Comparison of ENCODE assay signal across 19 mouse cellular contexts in the genomic region with DNA sequence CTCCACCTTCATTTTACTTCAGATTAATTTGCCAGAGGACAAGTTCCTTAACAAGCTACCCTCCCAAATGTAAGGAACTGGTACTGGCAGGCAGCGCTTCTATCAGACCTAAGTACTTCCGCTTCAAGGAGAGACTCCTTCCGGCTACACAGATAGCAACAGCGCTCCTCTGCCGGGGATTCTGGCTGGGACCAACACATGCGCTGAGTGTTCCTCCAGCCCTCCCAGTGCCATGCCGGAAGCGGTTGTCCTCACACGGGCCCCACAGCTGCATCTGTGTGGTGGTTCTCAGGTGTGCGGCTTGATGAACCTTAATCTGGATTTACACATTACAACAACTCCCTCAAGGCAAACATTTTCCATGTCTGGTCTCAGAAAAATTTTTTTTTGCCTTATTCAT.
A peak's percentile ranks its signal among the peaks of the same experiment; 100 is the strongest.
DNase-seq lines count a peak whose midpoint lies in the region; TF ChIP-seq lines count a peak whose summit lies in the region.
"Had no signal": no experiment of that assay in that cellular context is flagged by ENCODE, and none has a peak within 500 bp of the region (broad histone marks: within the 10 kb centered on the region; RNA-seq: fewer than 3 reads in every experiment).

No protein-coding gene starts in this region.

- H3K36me3 ChIP-seq in heart, adult 2 months (ENCODE audit: control insufficient read depth, insufficient read depth, low read length), result no peaks in the 10 kb centered on the region
- H3K36me3 ChIP-seq: forebrain, embryonic 10.5 days; G1E; hindbrain, embryonic 15.5 days; limb, embryonic 12.5 days; liver, embryonic 12.5 days had no signal

- 65% methylated on average over 10 of the region's 10 CpGs for WGBS in heart, adult 2 months

- H3K4me3 ChIP-seq in heart, adult 2 months, result no peak overlapping the region
- H3K4me3 ChIP-seq in left cerebral cortex, adult 2 months, result peak overlapping the region; percentile 7; the same call in 1 of the 2 replicates
- H3K4me3 ChIP-seq: forebrain, embryonic 10.5 days; gastrocnemius, adult 2 months; hindbrain, embryonic 15.5 days; limb, embryonic 12.5 days; liver, embryonic 12.5 days had no signal

- no peak for TF ChIP-seq EP300 in heart, adult 2 months (IDR thresholded peaks at IDR 0.05; ENCODE audit: insufficient read depth, low read depth, low read length)

- H3K4me1 ChIP-seq in heart, adult 2 months (ENCODE audit: control insufficient read depth, insufficient read depth, low read length), result no peaks in the 10 kb centered on the region
- H3K4me1 ChIP-seq: hindbrain, embryonic 15.5 days; limb, embryonic 12.5 days; liver, embryonic 12.5 days had no signal

- no peaks in the 10 kb centered on the region for H3K27me3 ChIP-seq in heart, adult 2 months (ENCODE audit: control insufficient read depth, insufficient read depth, low read length)
- H3K27me3 ChIP-seq: hindbrain, embryonic 15.5 days; limb, embryonic 12.5 days; liver, embryonic 12.5 days had no signal

- no peak overlapping the region for H3K27ac ChIP-seq in heart, adult 2 months
- H3K27ac ChIP-seq in left cerebral cortex, adult 2 months, result no peak overlapping the region
- H3K27ac ChIP-seq: forebrain, embryonic 10.5 days; gastrocnemius, adult 2 months; hindbrain, embryonic 15.5 days; limb, embryonic 12.5 days; liver, embryonic 12.5 days had no signal

- H3K9ac ChIP-seq in heart, adult 2 months (ENCODE audit: low read depth, low read length), result no peak overlapping the region
- H3K9ac ChIP-seq: forebrain, postnatal 0 days; hindbrain, embryonic 15.5 days; limb, embryonic 12.5 days; liver, embryonic 12.5 days had no signal

- intact Hi-C loops in heart, adult 2 months (cut with DNase I), result no loop called here
- intact Hi-C loops in heart, postnatal 25 days (cut with DNase I), result no loop called here
- intact Hi-C loops in left cerebral cortex, adult 2 months (cut with DNase I), result no loop called here

- TF ChIP-seq CTCF in heart, adult 2 months (IDR thresholded peaks at IDR 0.05), result no peak
- no peak for TF ChIP-seq CTCF in left cerebral cortex, adult 2 months (IDR thresholded peaks at IDR 0.05)

- DNase-seq in heart, adult 2 months, result peak; percentile 14 to 35
- no peak for DNase-seq in heart, postnatal 25 days (ENCODE audit: low spot score)
- peak in 1 of 2 experiments; percentile 16 for DNase-seq in left cerebral cortex, adult 2 months (ENCODE audit: extremely low spot score in 1 of 2, low spot score in 2 of 2)
- DNase-seq in left cerebral cortex, adult 11 months (ENCODE audit: low spot score), result no peak
- peak; percentile 36 for DNase-seq in brain, adult 2 months (ENCODE audit: low read depth, low spot score)
- peak; percentile 46 for DNase-seq in thymus, postnatal 14 days
- DNase-seq in cerebellum, adult 9-11 months, result no peak
- no peak for DNase-seq in spleen, adult 12 weeks (ENCODE audit: low spot score)
- DNase-seq: adrenal gland, postnatal 25 days; cerebellum, adult 18-20 months; forebrain, postnatal 0 days; gastrocnemius, adult 2 months; lung, adult 2 months; lung, postnatal 4 days had no signal

- TF ChIP-seq POLR2A in heart, adult 2 months (IDR thresholded peaks at IDR 0.05; ENCODE audit: insufficient read depth, low read depth, low read length), result no peak

- H3K79me2 ChIP-seq in heart, adult 2 months (replicated peaks; ENCODE audit: control insufficient read depth, insufficient read depth, low read length), result no peaks in the 10 kb centered on the region

Comparison
In these comparisons a context has a peak if more than half of its experiments do, and no peak if none do; other contexts are left out.
1. DNase-seq: peak in heart, adult 2 months (2 of 2), brain, adult 2 months (single experiment) and thymus, postnatal 14 days (single experiment); none in heart, postnatal 25 days (single experiment), left cerebral cortex, adult 11 months (single experiment), cerebellum, adult 9-11 months (single experiment) and spleen, adult 12 weeks (single experiment).